Mouse (Mus musculus) liver, adult (tissue): ENCODE measurements around the gene Klhl12.

ENCODE experiments used
- GATA4 ChIP-seq: IDR thresholded peaks from 2 replicates; pipeline ENCODE4 v1.6.1; 2014; ENCODE audit warnings: mild to moderate bottlenecking, low read length; ENCODE audit not compliant: insufficient replicate concordance

The Klhl12 gene

DNA sequence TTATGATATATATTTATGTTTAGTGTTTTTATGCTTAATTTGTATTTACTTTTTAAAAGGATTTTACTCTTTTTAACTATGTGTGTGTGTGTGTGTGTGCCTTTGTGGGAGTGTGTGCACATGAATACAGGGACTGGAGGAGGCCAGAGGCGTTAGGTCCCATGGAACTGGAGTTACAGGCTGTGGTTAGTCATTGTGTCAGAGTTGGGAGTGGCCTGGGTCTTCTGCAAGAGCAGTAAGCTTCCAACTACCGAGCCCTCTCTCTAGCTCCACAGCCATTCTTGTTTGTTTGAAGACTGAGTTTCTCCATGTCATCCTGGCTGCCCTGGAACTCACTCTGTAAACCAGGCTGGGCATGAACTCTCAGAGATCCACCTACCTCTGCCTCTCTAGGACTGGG lies 67.0 kb downstream of the Klhl12 start:
- TF ChIP-seq GATA4: no peak

DNA sequence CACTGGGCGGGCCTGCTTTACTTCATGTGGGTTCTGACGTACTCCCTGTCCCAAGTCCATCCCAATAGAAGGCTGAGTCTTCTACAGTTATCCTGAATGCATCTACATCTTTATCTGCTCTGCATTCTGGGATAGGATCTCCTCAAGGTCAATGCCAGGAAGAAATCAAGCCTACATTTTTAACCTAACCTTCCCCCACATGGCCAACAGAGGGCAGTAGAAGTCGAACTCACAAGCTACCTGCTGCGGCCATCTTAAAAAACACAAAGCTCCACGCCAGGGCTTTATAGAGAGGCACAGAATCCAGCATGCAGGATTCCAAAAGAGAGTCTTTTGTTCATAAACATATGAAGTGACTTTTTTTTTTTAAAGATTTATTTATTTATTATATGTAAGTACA lies 69.1 kb downstream of the Klhl12 start:
- no peak for TF ChIP-seq GATA4

DNA sequence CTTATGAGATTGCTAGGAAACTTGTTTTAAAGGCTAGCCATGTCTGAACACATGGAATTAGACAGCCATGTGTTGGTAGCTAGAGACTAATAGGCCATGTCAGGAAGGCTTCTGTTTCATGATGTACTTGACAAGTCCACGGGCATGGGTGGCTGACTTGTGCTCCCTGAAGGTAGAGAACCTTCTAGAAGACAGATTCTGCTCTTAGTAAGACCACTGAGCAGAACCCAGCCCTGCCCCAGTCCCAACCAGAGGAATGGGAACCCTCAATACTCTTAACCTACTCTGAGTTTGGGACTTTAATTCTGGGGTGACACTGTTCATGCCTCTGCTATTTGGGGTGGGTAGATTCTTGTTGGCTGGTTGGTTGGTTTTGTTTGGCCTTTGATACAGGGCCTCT lies 69.7 kb downstream of the Klhl12 start:
- TF ChIP-seq GATA4: no peak

DNA sequence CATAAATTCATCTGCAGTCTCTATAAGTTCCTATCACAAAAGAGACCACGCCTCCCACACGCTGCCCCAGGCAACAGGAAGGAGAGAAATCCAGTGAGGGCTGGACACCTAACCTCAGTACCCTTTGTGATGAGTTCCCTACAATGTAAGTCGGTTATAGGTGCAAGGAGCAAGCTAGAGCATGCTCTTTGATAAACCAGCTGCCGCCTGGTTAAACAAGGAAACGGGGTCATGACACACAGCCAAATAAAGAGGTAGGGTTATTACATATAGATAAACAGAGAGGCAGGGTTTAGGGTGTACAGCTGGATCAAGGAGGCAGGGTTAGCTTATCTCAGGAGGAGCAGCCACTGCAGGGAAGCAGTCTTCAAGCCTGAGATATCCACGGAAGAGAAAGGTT lies 71.4 kb downstream of the Klhl12 start:
- no peak for TF ChIP-seq GATA4

DNA sequence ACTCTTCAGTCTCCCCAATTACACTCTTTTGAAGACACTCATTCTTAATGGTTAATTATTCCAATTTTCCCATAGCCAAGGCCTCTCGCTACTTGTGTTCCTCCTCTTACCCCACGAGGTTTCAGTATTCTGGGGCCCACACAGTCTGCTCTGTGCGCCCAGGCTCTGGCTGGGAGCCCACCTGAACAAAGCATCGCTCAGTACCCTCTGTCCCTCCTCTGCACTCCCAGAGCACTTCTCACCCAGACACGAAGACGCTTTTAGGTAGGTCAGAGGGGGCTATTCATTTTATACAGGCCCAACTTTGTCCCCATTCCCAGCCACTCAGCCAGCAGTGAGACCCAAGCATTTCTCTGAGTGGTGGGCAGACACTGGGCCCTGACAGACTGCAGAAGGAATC lies 75.3 kb downstream of the Klhl12 start:
- no peak for TF ChIP-seq GATA4

DNA sequence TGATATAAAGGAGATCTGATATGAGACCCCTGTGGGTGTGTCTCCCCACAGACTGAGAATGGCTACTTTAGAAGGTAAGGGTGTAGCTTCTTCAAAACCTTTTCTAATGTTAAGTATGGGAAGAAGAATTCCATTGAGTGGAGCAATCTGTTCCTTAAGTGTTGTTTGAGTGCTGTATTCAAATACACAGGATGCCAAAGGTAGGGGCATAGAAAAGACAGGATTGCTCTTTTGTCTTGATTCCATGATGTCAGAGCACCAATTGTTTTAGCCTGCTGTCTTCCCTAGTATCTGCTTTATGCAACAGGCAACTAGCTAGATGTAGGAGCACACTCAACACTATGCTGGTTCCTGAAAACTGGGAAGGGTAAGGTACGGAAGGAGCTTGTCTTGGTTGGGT lies 79.7 kb downstream of the Klhl12 start:
- no peak for TF ChIP-seq GATA4

DNA sequence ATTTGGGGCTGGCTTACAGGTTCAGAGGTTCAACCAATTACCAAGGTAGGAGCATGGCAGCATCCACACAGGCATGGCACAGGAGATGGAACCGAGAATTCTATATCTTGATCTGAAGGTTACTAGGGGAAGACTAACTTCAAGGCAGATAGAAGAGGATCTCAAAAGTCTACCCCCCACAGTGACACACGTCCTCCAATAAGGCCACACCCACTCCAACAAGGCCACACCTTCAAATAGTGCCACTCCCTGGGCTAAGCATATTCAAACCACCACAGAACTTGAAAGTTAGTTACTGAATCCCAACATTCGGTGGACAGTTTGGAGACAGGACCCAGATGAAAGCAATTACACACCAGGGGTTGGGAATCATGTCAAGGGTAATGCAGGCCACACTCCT lies 80.2 kb downstream of the Klhl12 start:
- TF ChIP-seq GATA4: no peak

DNA sequence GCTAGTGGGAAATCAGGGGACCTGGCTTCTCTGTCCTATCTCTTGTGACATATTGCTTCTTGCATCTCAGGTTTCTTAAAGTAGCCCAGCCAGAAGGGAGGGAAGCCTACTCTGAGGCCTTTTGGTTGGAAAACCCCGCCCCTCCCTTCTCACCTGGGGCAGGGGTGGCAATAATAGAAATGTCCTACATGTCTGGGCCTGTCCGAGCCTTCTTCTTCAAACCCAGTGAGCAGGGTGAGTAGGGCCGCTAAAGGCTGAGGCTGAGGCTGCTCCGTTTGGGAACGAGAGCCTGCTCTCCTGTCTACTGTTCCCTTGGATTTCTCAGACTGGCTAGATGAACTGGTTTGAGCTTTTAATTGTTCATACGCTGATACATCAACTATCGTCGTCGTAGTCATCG lies 85.3 kb downstream of the Klhl12 start:
- TF ChIP-seq GATA4: no peak
